Mouse (Mus musculus) G1E (cell line): ENCODE measurements around the gene Krt9.

Experiments used
- CTCF ChIP-seq: IDR thresholded peaks from 2 replicates; pipeline ENCODE4 v1.5.1; 2012; ENCODE audit warnings: low read depth, low read length, inconsistent platforms, mixed read lengths
- GATA1 ChIP-seq: IDR thresholded peaks from 2 replicates; pipeline ENCODE4 v1.6.1; 2012; ENCODE audit warnings: borderline replicate concordance, low read length, inconsistent platforms, mixed read lengths
- GATA2 ChIP-seq: IDR thresholded peaks from 2 replicates; pipeline ENCODE4 v1.6.1; 2012; ENCODE audit warnings: low read depth, low read length, inconsistent platforms, borderline replicate concordance
- POLR2AphosphoS5 ChIP-seq: IDR thresholded peaks from 2 replicates; pipeline ENCODE4 v1.6.1; 2012; ENCODE audit warnings: low read depth, low read length, inconsistent platforms; ENCODE audit not compliant: insufficient replicate concordance
- TAL1 ChIP-seq: conservative IDR thresholded peaks from 2 replicates; pipeline ENCODE4 v1.6.1; 2012; ENCODE audit warnings: low read depth, low read length, inconsistent platforms, mixed read lengths

GRCm38 (mm10) chr11:100139391-100139790 lies 53.7 kb downstream of the Krt9 start:
- TF ChIP-seq CTCF = no peak
- TF ChIP-seq GATA1 = no peak
- no peak for TF ChIP-seq TAL1
- TF ChIP-seq POLR2AphosphoS5 = no peak
- TF ChIP-seq GATA2 = no peak
